Mouse (Mus musculus) kidney, embryonic 14.5 days (tissue): Measurements from ENCODE around the gene 3830417A13Rik. TPM values are rescaled to one million over a fixed set of nuclear protein-coding genes. Genes with fewer than 3 reads are reported as not detected.

ENCODE experiments used
- ATAC-seq: fragments of 200-750 bp; cut with Nextera tagmentation; 2 replicates; pipeline ENCODE4 v1.8.0; 2017; ENCODE audit warnings: moderate number of reproducible peaks, mild to moderate bottlenecking, moderate TSS enrichment, moderate library complexity; ENCODE audit not compliant: low FRiP score, low TSS enrichment
- H3K27ac ChIP-seq: fragments of 300-500 bp; sonication (generic); 2 replicates; pipeline ENCODE4 v1.5.1; 2014; ENCODE audit warnings: low read depth, mild to moderate bottlenecking, low read length, moderate library complexity, mixed read lengths
- H3K27me3 ChIP-seq: fragments of 300-500 bp; sonication (generic); 2 replicates; pipeline ENCODE4 v1.6.1; 2014; ENCODE audit warnings: mild to moderate bottlenecking, low read length; ENCODE audit not compliant: control insufficient read depth, insufficient read depth
- H3K36me3 ChIP-seq: fragments of 300-500 bp; sonication (generic); 2 replicates; pipeline ENCODE4 v1.6.1; 2014; ENCODE audit warnings: low read length, mixed read lengths; ENCODE audit not compliant: control insufficient read depth, insufficient read depth
- H3K4me1 ChIP-seq: fragments of 300-500 bp; sonication (generic); 2 replicates; pipeline ENCODE4 v1.6.1; 2014; ENCODE audit warnings: low read length, mixed read lengths; ENCODE audit not compliant: control insufficient read depth, insufficient read depth
- H3K4me2 ChIP-seq: fragments of 300-500 bp; sonication (generic); replicated peaks from 2 replicates; pipeline ENCODE4 v1.6.1; 2014; ENCODE audit warnings: low read depth, mild to moderate bottlenecking, low read length
- H3K4me3 ChIP-seq: fragments of 300-500 bp; sonication (generic); 2 replicates; pipeline ENCODE4 v1.5.1; 2014; ENCODE audit warnings: mild to moderate bottlenecking, low read length
- H3K9ac ChIP-seq: fragments of 300-500 bp; sonication (generic); 2 replicates; pipeline ENCODE4 v1.6.1; 2014; ENCODE audit warnings: low read depth, mild to moderate bottlenecking, low read length, moderate library complexity
- H3K9me3 ChIP-seq: fragments of 300-500 bp; sonication (generic); 2 replicates; pipeline ENCODE4 v1.6.1; 2016; ENCODE audit warnings: low read length; ENCODE audit not compliant: control insufficient read depth
- WGBS: fragments of 180-500 bp; shearing (Covaris S2); extraction: QIAGEN DNeasy Blood & Tissue Kit; methylation state at CpG from one replicate; pipeline ENCODE4 v1.1.7; 2014; 5-methylcytosine and 5-hydroxymethylcytosine counted together
- polyA plus RNA-seq: library from polyadenylated mRNA; unstranded; fragments of >200 nt; fragmentation: Nextera tagmentation; extraction: Ambion mirVana; gene quantifications from 2 replicates; pipeline ENCODE4 v1.2.1, GENCODE M21; 2014

The 3830417A13Rik gene
- not detected in 2 replicates for polyA plus RNA-seq

- Histone ChIP-seq H3K9me3 (no peaks in the 10 kb centered on the region), H3K36me3 (no peaks in the 10 kb centered on the region), H3K4me1 (no peaks in the 10 kb centered on the region), H3K27me3 (no peaks in the 10 kb centered on the region), H3K27ac (no peak within 1 kb of the TSS), H3K4me3 (no peak within 1 kb of the TSS), H3K9ac (no peak within 1 kb of the TSS), H3K4me2 (no peak within 1 kb of the TSS)
- WGBS: 93% methylated on average over 11 of the region's 11 CpGs
- ATAC-seq: no peak
Measured at GRCm38 (mm10) chrX:64173248-64173647, at the start of gene 3830417A13Rik. Gene 3830417A13Rik (plus strand): TSS chrX:64173548.

- Histone ChIP-seq H3K9me3 (no peaks in the 10 kb centered on the region), H3K27ac (no peak within 1 kb of the TSS), H3K4me1 (no peaks in the 10 kb centered on the region), H3K4me2 (no peak within 1 kb of the TSS), H3K9ac (no peak within 1 kb of the TSS), H3K4me3 (no peak within 1 kb of the TSS), H3K27me3 (no peaks in the 10 kb centered on the region), H3K36me3 (no peaks in the 10 kb centered on the region)
- ATAC-seq: no peak
- WGBS: 77% methylated on average over 2 of the region's 2 CpGs
Measured at GRCm38 (mm10) chrX:64152098-64152497, 21.2 kb upstream of the 3830417A13Rik start, which contains the start of gene Gm6760. Gene Gm6760 (minus strand): TSS chrX:64152198.

GRCm38 (mm10) chrX:64181246-64181645 is 7.9 kb downstream of the 3830417A13Rik start:
- H3K4me1 ChIP-seq: no peaks in the 10 kb centered on the region

More at GRCm38 (mm10) chrX:64181246-64181645, 7.9 kb downstream of the 3830417A13Rik start:
- no peaks in the 10 kb centered on the region for H3K27me3 ChIP-seq
- H3K9ac ChIP-seq: no peak overlapping the region
- H3K27ac ChIP-seq: no peak overlapping the region
- no peak for ATAC-seq
- H3K4me3 ChIP-seq: no peak overlapping the region
- H3K4me2 ChIP-seq: no peak overlapping the region
- no peaks in the 10 kb centered on the region for H3K36me3 ChIP-seq
- H3K9me3 ChIP-seq: no peaks in the 10 kb centered on the region

Other genes with a start within 250 kb of the 3830417A13Rik start
- not detected in 2 replicates for gene Gm6760, start 21.4 kb upstream of the 3830417A13Rik start, polyA plus RNA-seq
- gene Slitrk4, start 103.4 kb downstream of the 3830417A13Rik start, polyA plus RNA-seq: 0.91 and 1.1 TPM in 2 replicates